Mouse (Mus musculus): ENCODE measurements around the gene Ttyh3. TPM values are rescaled to one million over a fixed set of nuclear protein-coding genes. Genes with fewer than 3 reads are reported as not detected.

The Ttyh3 gene
- total and polyA plus RNA-seq, 2 experiments from 2014 or later = 56.6 to 196 TPM

- no peak overlapping the region for H3K4me2 ChIP-seq (ENCODE audit: low read depth, low read length, poor library complexity, severe bottlenecking)
- H3K9me3 ChIP-seq (ENCODE audit: low read length) = no peaks in the 10 kb centered on the region
- H3K9ac ChIP-seq (replicated peaks; ENCODE audit: low read length, poor library complexity, severe bottlenecking) = no peak overlapping the region
- no peaks in the 10 kb centered on the region for H3K36me3 ChIP-seq (ENCODE audit: insufficient read depth, low read length)
- no peak overlapping the region for H3K4me3 ChIP-seq (ENCODE audit: low read depth, low read length)
- no peak overlapping the region for H3K27ac ChIP-seq (ENCODE audit: low read depth, low read length)
- WGBS = 40% methylated on average over 3 of the region's 3 CpGs
- no peak for DNase-seq (ENCODE audit: low spot score)
- H3K4me1 ChIP-seq (ENCODE audit: insufficient read depth, low read length) = peaks cover 4% of the 10 kb centered on the region; the same call in 1 of the 2 replicates
- ATAC-seq (ENCODE audit: low FRiP score) = no peak
- TF ChIP-seq CTCF (IDR thresholded peaks at IDR 0.05) = no peak
- peaks cover 22% of the 10 kb centered on the region for H3K27me3 ChIP-seq (ENCODE audit: insufficient read depth, low read length)
These were observed 43.6 kb downstream of the Ttyh3 start for GRCm38 (mm10) chr5:140605228-140605627.

GRCm38 (mm10) chr5:140604386-140604785 lies 44.4 kb downstream of the Ttyh3 start:
- 76% methylated on average over 8 of the region's 8 CpGs for WGBS
- Histone ChIP-seq H3K27me3 (ENCODE audit: insufficient read depth, low read length) (peaks cover 18% of the 10 kb centered on the region), H3K4me3 (ENCODE audit: low read depth, low read length) (no peak overlapping the region), H3K4me1 (ENCODE audit: insufficient read depth, low read length) (peaks cover 4% of the 10 kb centered on the region; the same call in 1 of the 2 replicates), H3K9me3 (ENCODE audit: low read length) (no peaks in the 10 kb centered on the region), H3K4me2 (ENCODE audit: low read depth, low read length, poor library complexity, severe bottlenecking) (no peak overlapping the region), H3K36me3 (ENCODE audit: insufficient read depth, low read length) (no peaks in the 10 kb centered on the region), H3K27ac (ENCODE audit: low read depth, low read length) (no peak overlapping the region), H3K9ac (replicated peaks; ENCODE audit: low read length, poor library complexity, severe bottlenecking) (no peak overlapping the region)
- DNase-seq (ENCODE audit: low spot score) (no peak), ATAC-seq (ENCODE audit: low FRiP score) (no peak)
- no peak for TF ChIP-seq CTCF (IDR thresholded peaks at IDR 0.05)

- H3K4me1 ChIP-seq (ENCODE audit: insufficient read depth, low read length) = peaks cover 4% of the 10 kb centered on the region; the same call in 1 of the 2 replicates
- no peak overlapping the region for H3K9ac ChIP-seq (replicated peaks; ENCODE audit: low read length, poor library complexity, severe bottlenecking)
- 70% methylated on average over 2 of the region's 2 CpGs for WGBS
- no peak overlapping the region for H3K4me2 ChIP-seq (ENCODE audit: low read depth, low read length, poor library complexity, severe bottlenecking)
- H3K27me3 ChIP-seq (ENCODE audit: insufficient read depth, low read length) = peaks cover under 1% of the 10 kb centered on the region; the same call in 1 of the 2 replicates
- no peak for DNase-seq (ENCODE audit: low spot score)
- no peaks in the 10 kb centered on the region for H3K9me3 ChIP-seq (ENCODE audit: low read length)
- no peak overlapping the region for H3K4me3 ChIP-seq (ENCODE audit: low read depth, low read length)
- ATAC-seq (ENCODE audit: low FRiP score) = no peak
- no peaks in the 10 kb centered on the region for H3K36me3 ChIP-seq (ENCODE audit: insufficient read depth, low read length)
- H3K27ac ChIP-seq (ENCODE audit: low read depth, low read length) = no peak overlapping the region
- no peak for TF ChIP-seq CTCF (IDR thresholded peaks at IDR 0.05)
These were observed 46.3 kb downstream of the Ttyh3 start for GRCm38 (mm10) chr5:140602540-140602939.

GRCm38 (mm10) chr5:140601712-140602111 lies 47.1 kb downstream of the Ttyh3 start:
- no peak for TF ChIP-seq CTCF (IDR thresholded peaks at IDR 0.05)
- Histone ChIP-seq H3K27me3 (ENCODE audit: insufficient read depth, low read length) (no peaks in the 10 kb centered on the region; the same call in 1 of the 2 replicates), H3K4me1 (ENCODE audit: insufficient read depth, low read length) (0 out of 2 replicates have a peak, but pooled peaks cover 4% of the 10 kb centered on the region), H3K9me3 (ENCODE audit: low read length) (no peaks in the 10 kb centered on the region), H3K27ac (ENCODE audit: low read depth, low read length) (no peak overlapping the region), H3K4me3 (ENCODE audit: low read depth, low read length) (no peak overlapping the region), H3K9ac (replicated peaks; ENCODE audit: low read length, poor library complexity, severe bottlenecking) (no peak overlapping the region), H3K4me2 (ENCODE audit: low read depth, low read length, poor library complexity, severe bottlenecking) (no peak overlapping the region), H3K36me3 (ENCODE audit: insufficient read depth, low read length) (no peaks in the 10 kb centered on the region)
- peak; percentile 69 for DNase-seq (ENCODE audit: low spot score)
- ATAC-seq (ENCODE audit: low FRiP score) = peak; percentile 66; the same call in 1 of the 2 replicates
- WGBS = 60% methylated on average over 12 of the region's 12 CpGs

- H3K9me3 ChIP-seq (ENCODE audit: low read length) = no peaks in the 10 kb centered on the region
- H3K9ac ChIP-seq (replicated peaks; ENCODE audit: low read length, poor library complexity, severe bottlenecking) = no peak overlapping the region
- H3K36me3 ChIP-seq (ENCODE audit: insufficient read depth, low read length) = no peaks in the 10 kb centered on the region
- H3K27me3 ChIP-seq (ENCODE audit: insufficient read depth, low read length) = no peaks in the 10 kb centered on the region
- DNase-seq (ENCODE audit: low spot score) (no peak), ATAC-seq (ENCODE audit: low FRiP score) (no peak)
- H3K4me1 ChIP-seq (ENCODE audit: insufficient read depth, low read length) = no peaks in the 10 kb centered on the region
- 68% methylated on average over 5 of the region's 5 CpGs for WGBS
- H3K27ac ChIP-seq (ENCODE audit: low read depth, low read length) = no peak overlapping the region
- TF ChIP-seq CTCF (IDR thresholded peaks at IDR 0.05) = no peak
- H3K4me2 ChIP-seq (ENCODE audit: low read depth, low read length, poor library complexity, severe bottlenecking) = no peak overlapping the region
- no peak overlapping the region for H3K4me3 ChIP-seq (ENCODE audit: low read depth, low read length)
These were observed 48.9 kb downstream of the Ttyh3 start for GRCm38 (mm10) chr5:140599939-140600338.

- no peaks in the 10 kb centered on the region for H3K9me3 ChIP-seq (ENCODE audit: low read length)
- no peak for ATAC-seq (ENCODE audit: low FRiP score)
- H3K4me2 ChIP-seq (ENCODE audit: low read depth, low read length, poor library complexity, severe bottlenecking) = no peak overlapping the region
- TF ChIP-seq CTCF (IDR thresholded peaks at IDR 0.05) = no peak
- no peak overlapping the region for H3K4me3 ChIP-seq (ENCODE audit: low read depth, low read length)
- H3K4me1 ChIP-seq (ENCODE audit: insufficient read depth, low read length) = no peaks in the 10 kb centered on the region
- H3K36me3 ChIP-seq (ENCODE audit: insufficient read depth, low read length) = no peaks in the 10 kb centered on the region
- no peak overlapping the region for H3K9ac ChIP-seq (replicated peaks; ENCODE audit: low read length, poor library complexity, severe bottlenecking)
- H3K27me3 ChIP-seq (ENCODE audit: insufficient read depth, low read length) = no peaks in the 10 kb centered on the region
- 89% methylated on average over 4 of the region's 4 CpGs for WGBS
- no peak for DNase-seq (ENCODE audit: low spot score)
- no peak overlapping the region for H3K27ac ChIP-seq (ENCODE audit: low read depth, low read length)
These were observed 51.0 kb downstream of the Ttyh3 start for GRCm38 (mm10) chr5:140597787-140598186.

All from midbrain, postnatal 0 days (tissue).